In genomic region chr4:153742241-153742640, GRCm38 (mm10) we compare ENCODE assay signal across 19 mouse cellular contexts.
"Had no signal": no experiment of that assay in that cellular context is flagged by ENCODE, and none has a peak within 500 bp of the region (broad histone marks: within the 10 kb centered on the region; RNA-seq: fewer than 3 reads in every experiment).

No protein-coding gene starts in this region.

- ATAC-seq: midbrain, embryonic 16.5 days had no signal

- DNase-seq: lung, adult 18-20 months; lung, embryonic 14.5 days; lung, postnatal 10 days; lung, postnatal 4 days; midbrain, embryonic 14.5 days; retina, postnatal 1 day; right cerebral cortex, adult 18-20 months; right cerebral cortex, postnatal 14 days; thymus, adult 2 months; thymus, postnatal 25 days; thymus, postnatal 4 days had no signal

- H3K9ac ChIP-seq: lung, embryonic 14.5 days; midbrain, embryonic 12.5 days; neural tube, embryonic 13.5 days; neural tube, embryonic 15.5 days; stomach, embryonic 15.5 days had no signal

- H3K4me1 ChIP-seq: midbrain, embryonic 12.5 days; stomach, embryonic 15.5 days had no signal

- H3K4me3 ChIP-seq: midbrain, embryonic 10.5 days; midbrain, embryonic 12.5 days; myocyte; neural tube, embryonic 13.5 days; neural tube, embryonic 15.5 days; stomach, embryonic 15.5 days had no signal

- H3K36me3 ChIP-seq: midbrain, embryonic 10.5 days; midbrain, embryonic 12.5 days; neural tube, embryonic 13.5 days; neural tube, embryonic 15.5 days; stomach, embryonic 15.5 days had no signal

- H3K4me2 ChIP-seq: lung, embryonic 14.5 days; midbrain, embryonic 12.5 days; neural tube, embryonic 13.5 days; neural tube, embryonic 15.5 days; stomach, embryonic 15.5 days had no signal

- H3K9me3 ChIP-seq: midbrain, embryonic 12.5 days; neural tube, embryonic 13.5 days; neural tube, embryonic 15.5 days; stomach, embryonic 15.5 days had no signal

- H3K27me3 ChIP-seq: midbrain, embryonic 12.5 days; neural tube, embryonic 13.5 days; neural tube, embryonic 15.5 days; stomach, embryonic 15.5 days had no signal

- H3K27ac ChIP-seq: midbrain, embryonic 10.5 days; midbrain, embryonic 12.5 days; neural tube, embryonic 13.5 days; neural tube, embryonic 15.5 days; stomach, embryonic 15.5 days; stomach, postnatal 0 days had no signal
